In genomic region chr6:142614324-142614723, GRCm38 (mm10) we compare ENCODE assay signal across 13 mouse cellular contexts. TPM values are rescaled to one million over a fixed set of nuclear protein-coding genes. Genes with fewer than 3 reads are reported as not detected.
DNase-seq lines count a peak whose midpoint lies in the region; ATAC-seq lines count a peak whose summit lies in the region.
"Had no signal": no experiment of that assay in that cellular context is flagged by ENCODE, and none has a peak within 500 bp of the region (broad histone marks: within the 10 kb centered on the region; RNA-seq: fewer than 3 reads in every experiment).

No protein-coding gene starts in this region.

- peak; percentile 65; the same call in 1 of the 2 replicates for ATAC-seq in hindbrain, embryonic 16.5 days
- no peak for ATAC-seq in hindbrain, embryonic 12.5 days (ENCODE audit: low FRiP score)
- ATAC-seq in intestine, embryonic 16.5 days = no peak

- no peak overlapping the region for H3K9ac ChIP-seq in hindbrain, embryonic 16.5 days (ENCODE audit: low read depth, low read length)
- no peak overlapping the region for H3K9ac ChIP-seq in hindbrain, embryonic 12.5 days
- no peak overlapping the region for H3K9ac ChIP-seq in intestine, embryonic 16.5 days (ENCODE audit: low read depth, low read length)
- H3K9ac ChIP-seq: embryonic facial prominence, embryonic 12.5 days; liver, embryonic 14.5 days had no signal

- H3K4me2 ChIP-seq in hindbrain, embryonic 16.5 days (ENCODE audit: low read length) = no peak overlapping the region
- no peak overlapping the region for H3K4me2 ChIP-seq in hindbrain, embryonic 12.5 days (replicated peaks)
- H3K4me2 ChIP-seq in intestine, embryonic 16.5 days (ENCODE audit: low read depth, low read length) = no peak overlapping the region
- H3K4me2 ChIP-seq: embryonic facial prominence, embryonic 12.5 days had no signal

- no peaks in the 10 kb centered on the region for H3K9me3 ChIP-seq in hindbrain, embryonic 16.5 days (ENCODE audit: control insufficient read depth, low read length)
- no peaks in the 10 kb centered on the region for H3K9me3 ChIP-seq in hindbrain, embryonic 12.5 days (replicated peaks)
- no peaks in the 10 kb centered on the region for H3K9me3 ChIP-seq in intestine, embryonic 16.5 days (ENCODE audit: control insufficient read depth, low read length)
- H3K9me3 ChIP-seq: embryonic facial prominence, embryonic 12.5 days had no signal

- H3K27ac ChIP-seq in hindbrain, embryonic 16.5 days (ENCODE audit: low read depth, low read length) = no peak overlapping the region
- H3K27ac ChIP-seq in hindbrain, embryonic 12.5 days = no peak overlapping the region
- H3K27ac ChIP-seq in intestine, embryonic 16.5 days (ENCODE audit: low read length) = no peak overlapping the region
- H3K27ac ChIP-seq: embryonic facial prominence, embryonic 12.5 days; liver, embryonic 14.5 days had no signal

- no peaks in the 10 kb centered on the region for H3K27me3 ChIP-seq in hindbrain, embryonic 16.5 days (replicated peaks; ENCODE audit: control insufficient read depth, insufficient read depth, low read length)
- no peaks in the 10 kb centered on the region for H3K27me3 ChIP-seq in hindbrain, embryonic 12.5 days
- H3K27me3 ChIP-seq in intestine, embryonic 16.5 days (replicated peaks; ENCODE audit: control insufficient read depth, insufficient read depth, low read length) = no peaks in the 10 kb centered on the region
- H3K27me3 ChIP-seq: embryonic facial prominence, embryonic 12.5 days had no signal

- H3K4me1 ChIP-seq in hindbrain, embryonic 16.5 days (ENCODE audit: control insufficient read depth, insufficient read depth, low read depth, low read length) = no peaks in the 10 kb centered on the region
- no peaks in the 10 kb centered on the region for H3K4me1 ChIP-seq in hindbrain, embryonic 12.5 days
- no peaks in the 10 kb centered on the region for H3K4me1 ChIP-seq in intestine, embryonic 16.5 days (ENCODE audit: control insufficient read depth, insufficient read depth, low read length)

- H3K36me3 ChIP-seq in hindbrain, embryonic 16.5 days (ENCODE audit: control insufficient read depth, insufficient read depth, low read length) = no peaks in the 10 kb centered on the region
- H3K36me3 ChIP-seq in hindbrain, embryonic 12.5 days = no peaks in the 10 kb centered on the region
- H3K36me3 ChIP-seq in intestine, embryonic 16.5 days (ENCODE audit: control insufficient read depth, insufficient read depth, low read length) = no peaks in the 10 kb centered on the region
- H3K36me3 ChIP-seq: embryonic facial prominence, embryonic 12.5 days had no signal

- no peak overlapping the region for H3K4me3 ChIP-seq in hindbrain, embryonic 16.5 days (ENCODE audit: low read length)
- H3K4me3 ChIP-seq in hindbrain, embryonic 12.5 days = no peak overlapping the region
- H3K4me3 ChIP-seq in intestine, embryonic 16.5 days (ENCODE audit: low read length) = no peak overlapping the region
- H3K4me3 ChIP-seq: embryonic facial prominence, embryonic 12.5 days had no signal

- peak; percentile 3 for DNase-seq in adrenal gland, adult 2 months
- DNase-seq in adrenal gland, adult 8-10 months = no peak
- peak; percentile 14 for DNase-seq in cerebellum, adult 9-11 months
- DNase-seq in layer of hippocampus, postnatal 36 days = peak; percentile 37 to 42
- no peak for DNase-seq in ovary, postnatal 36 days (ENCODE audit: low spot score)
- DNase-seq: kidney, postnatal 14 days; right cerebral cortex, adult 18-20 months had no signal

- WGBS in hindbrain, embryonic 16.5 days = 64% methylated on average over 10 of the region's 10 CpGs
- 78% methylated on average over 10 of the region's 10 CpGs for WGBS in hindbrain, embryonic 12.5 days
- 76% methylated on average over 10 of the region's 10 CpGs for WGBS in intestine, embryonic 16.5 days

RNA-seq across cellular contexts. Expression of gene Kcnj8, which starts 42.9 kb away (rescaled TPM):
- 10 to 100 TPM in 1 of 2 experiments, 1 to 10 TPM in 1; 6.4 to 12.1 TPM for total RNA-seq in adrenal gland, adult 2 months (2021)
- 5.6 and 7.6 TPM in 2 replicates for polyA plus RNA-seq in adrenal gland, adult 2 months (2012; rRNA removed)
- 10 to 100 TPM in 2 of 4 experiments, 1 to 10 TPM in 2; 8.3 to 11.8 (median 10.1) TPM for total RNA-seq in adrenal gland, adult 8-10 months (2022)
- 14.8 and 15.3 TPM in 2 replicates for polyA plus RNA-seq in hindbrain, embryonic 16.5 days (2015; fragmentation: Nextera tagmentation; extraction: Ambion mirVana)
- polyA plus RNA-seq in hindbrain, embryonic 12.5 days (2016; fragmentation: Nextera tagmentation; extraction: Ambion mirVana) = 4.3 and 4.9 TPM in 2 replicates
- 1 to 10 TPM; 1.5 to 2.0 TPM for total RNA-seq in layer of hippocampus, postnatal 36 days (2021)
- 30.1 and 35.7 TPM in 2 replicates for polyA plus RNA-seq in intestine, embryonic 16.5 days (2015; fragmentation: Nextera tagmentation; extraction: Ambion mirVana)
- total RNA-seq: MEL had no signal

Comparison
In these comparisons a context has a peak if more than half of its experiments do, and no peak if none do; other contexts are left out.
1. DNase-seq: peak in adrenal gland, adult 2 months (single experiment), cerebellum, adult 9-11 months (single experiment) and layer of hippocampus, postnatal 36 days (2 of 2); none in adrenal gland, adult 8-10 months (single experiment) and ovary, postnatal 36 days (single experiment).